In the genomic region with DNA sequence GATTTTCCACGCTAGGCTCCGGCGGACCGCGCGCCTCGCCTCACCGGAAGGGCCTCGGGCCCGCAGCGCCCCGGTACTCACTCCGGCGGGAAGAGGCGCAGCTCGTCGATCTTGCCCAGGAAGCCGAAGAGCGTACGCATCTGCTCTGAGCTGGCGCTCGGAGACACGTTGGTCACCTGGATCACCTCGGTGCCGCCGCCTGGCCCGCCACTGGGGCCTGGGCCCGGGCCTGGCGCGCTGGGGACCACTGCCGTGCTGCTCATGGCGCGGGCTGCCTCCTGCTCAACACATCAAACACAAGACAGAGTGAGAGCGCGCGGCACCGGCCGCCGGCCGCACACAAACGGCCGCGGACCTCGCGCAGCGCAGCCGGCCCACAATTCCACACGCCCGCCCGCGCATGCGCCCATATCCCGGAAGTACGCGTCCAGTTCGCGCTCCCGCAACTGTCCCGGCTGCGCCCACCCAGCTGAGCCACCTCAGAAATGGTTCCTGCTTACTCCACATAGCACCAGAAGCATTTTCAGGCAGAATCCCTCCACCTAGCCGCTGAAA, we compare ENCODE assay signal across 8 mouse cellular contexts. TPM values are rescaled to one million over a fixed set of nuclear protein-coding genes. Genes with fewer than 3 reads are reported as not detected.
DNase-seq lines count a peak whose midpoint lies in the region; ATAC-seq and TF ChIP-seq lines count a peak whose summit lies in the region.

No protein-coding gene starts in this region.

- peak overlapping the region; percentile 81 for H3K4me3 ChIP-seq in hindbrain, embryonic 10.5 days
- H3K4me3 ChIP-seq in lung, embryonic 16.5 days (ENCODE audit: low read length) = peak overlapping the region; percentile 99
- H3K4me3 ChIP-seq in thymus, adult 2 months (ENCODE audit: control insufficient read depth, insufficient read depth, low read length) = peak overlapping the region; percentile 96

- peak; percentile 91 for DNase-seq in Muller cell, postnatal 12 days (ENCODE audit: inconsistent ontology term)
- peak; percentile 80 for DNase-seq in cerebellum, adult 9-10 months
- peak; percentile 92 for DNase-seq in hindbrain, embryonic 10.5 days (ENCODE audit: low spot score)
- peak; percentile 86 for DNase-seq in layer of hippocampus, adult 9-11 months
- DNase-seq in ovary, adult 18-20 months (ENCODE audit: low spot score) = peak; percentile 76
- DNase-seq in thymus, adult 2 months = peak; percentile 87

- TF ChIP-seq POLR2A in thymus, adult 2 months (IDR thresholded peaks at IDR 0.05; ENCODE audit: control insufficient read depth, extremely low read depth, insufficient read depth, low read length, poor library complexity) = peak; percentile 71

- peak; percentile 93 for ATAC-seq in frontal cortex, adult (ENCODE audit: low TSS enrichment)
- ATAC-seq in lung, embryonic 16.5 days (ENCODE audit: low read depth) = peak; percentile 92

- H3K27ac ChIP-seq in hindbrain, embryonic 10.5 days = peak overlapping the region; percentile 97
- peak overlapping the region; percentile 95 for H3K27ac ChIP-seq in lung, embryonic 16.5 days (ENCODE audit: low read length)
- H3K27ac ChIP-seq in thymus, adult 2 months (ENCODE audit: control insufficient read depth, insufficient read depth, low read length) = peak overlapping the region; percentile 69

- H3K4me1 ChIP-seq in hindbrain, embryonic 10.5 days (replicated peaks) = peaks cover 24% of the 10 kb centered on the region
- peaks cover 14% of the 10 kb centered on the region for H3K4me1 ChIP-seq in lung, embryonic 16.5 days (replicated peaks; ENCODE audit: control insufficient read depth, insufficient read depth, low read length)
- peaks cover 4% of the 10 kb centered on the region; the same call in 1 of the 2 replicates for H3K4me1 ChIP-seq in thymus, adult 2 months (replicated peaks; ENCODE audit: control insufficient read depth, insufficient read depth, low read length)

- H3K4me2 ChIP-seq in lung, embryonic 16.5 days (ENCODE audit: low read depth, low read length) = peak overlapping the region; percentile 80

- no peaks in the 10 kb centered on the region for H3K9me3 ChIP-seq in hindbrain, embryonic 10.5 days
- H3K9me3 ChIP-seq in lung, embryonic 16.5 days (ENCODE audit: control insufficient read depth, low read length) = no peaks in the 10 kb centered on the region

- under 1% methylated on average over 61 of the region's 61 CpGs for WGBS in hindbrain, embryonic 10.5 days
- WGBS in lung, embryonic 16.5 days = under 1% methylated on average over 56 of the region's 61 CpGs
- under 1% methylated on average over 61 of the region's 61 CpGs for WGBS in thymus, adult 2 months

- H3K36me3 ChIP-seq in hindbrain, embryonic 10.5 days = peaks cover 22% of the 10 kb centered on the region
- H3K36me3 ChIP-seq in lung, embryonic 16.5 days (ENCODE audit: control insufficient read depth, insufficient read depth, low read length) = peaks cover 3% of the 10 kb centered on the region; the same call in 1 of the 2 replicates
- H3K36me3 ChIP-seq in thymus, adult 2 months (ENCODE audit: control insufficient read depth, insufficient read depth, low read length) = peaks cover 4% of the 10 kb centered on the region

- H3K9ac ChIP-seq in lung, embryonic 16.5 days (ENCODE audit: low read length) = peak overlapping the region; percentile 99

- no peaks in the 10 kb centered on the region for H3K27me3 ChIP-seq in hindbrain, embryonic 10.5 days (ENCODE audit: insufficient read depth, poor library complexity, severe bottlenecking)
- no peaks in the 10 kb centered on the region for H3K27me3 ChIP-seq in lung, embryonic 16.5 days (ENCODE audit: control insufficient read depth, insufficient read depth, low read depth, low read length)
- H3K27me3 ChIP-seq in thymus, adult 2 months (ENCODE audit: control insufficient read depth, insufficient read depth, low read length) = no peaks in the 10 kb centered on the region

- 0 out of 2 replicates have a peak, but pooled peaks have one; percentile 42 for TF ChIP-seq CTCF in thymus, adult 2 months (IDR thresholded peaks at IDR 0.05; ENCODE audit: borderline replicate concordance, control insufficient read depth, extremely low read depth, insufficient read depth, low read length, poor library complexity)

RNA-seq across cellular contexts. Expression of a gene that starts 5.0 kb away (rescaled TPM):
- 293 and 326 TPM in 2 replicates for polyA plus RNA-seq in hindbrain, embryonic 10.5 days (2016; fragmentation: Nextera tagmentation; extraction: Ambion mirVana)
- polyA plus RNA-seq in lung, embryonic 16.5 days (2015; fragmentation: Nextera tagmentation; extraction: Ambion mirVana) = 220 and 245 TPM in 2 replicates
- 614 and 619 TPM in 2 replicates for polyA plus RNA-seq in thymus, adult 2 months (2012; rRNA removed)

RNA-seq across cellular contexts. Expression of a gene that starts 5.0 kb away (rescaled TPM):
- polyA plus RNA-seq in hindbrain, embryonic 10.5 days (2016; fragmentation: Nextera tagmentation; extraction: Ambion mirVana) = 65.6 and 74.8 TPM in 2 replicates
- 47.6 and 52.2 TPM in 2 replicates for polyA plus RNA-seq in lung, embryonic 16.5 days (2015; fragmentation: Nextera tagmentation; extraction: Ambion mirVana)
- polyA plus RNA-seq in thymus, adult 2 months (2012; rRNA removed) = 8.3 and 9.8 TPM in 2 replicates

Comparison
In these comparisons a context has a peak if more than half of its experiments do, and no peak if none do; other contexts are left out.
1. Peak in every context shown above with its lines: DNase-seq, ATAC-seq, H3K4me3 ChIP-seq and H3K27ac ChIP-seq.